Mouse (Mus musculus): Measurements from ENCODE around the gene Ltbp2. TPM values are rescaled to one million over a fixed set of nuclear protein-coding genes. Genes with fewer than 3 reads are reported as not detected.

The Ltbp2 gene
- polyA plus RNA-seq, 1 experiment from 2014 or later = 1.6 TPM

GRCm38 (mm10) chr12:84766113-84766735, 110.1 kb downstream of the Ltbp2 start:
- WGBS = 74% methylated on average over 5 of the region's 5 CpGs
- Histone ChIP-seq H3K4me3 (replicated peaks; ENCODE audit: low read length) (no peak overlapping the region), H3K4me2 (ENCODE audit: low read depth, low read length) (no peak overlapping the region), H3K4me1 (ENCODE audit: control insufficient read depth, insufficient read depth, low read length) (peaks cover 14% of the 10 kb centered on the region), H3K9me3 (replicated peaks; ENCODE audit: control insufficient read depth, low read length) (no peaks in the 10 kb centered on the region), H3K36me3 (ENCODE audit: control insufficient read depth, insufficient read depth, low read length) (peaks cover 13% of the 10 kb centered on the region; the same call in 1 of the 2 replicates), H3K27ac (ENCODE audit: low read length) (no peak overlapping the region), H3K27me3 (ENCODE audit: control insufficient read depth, insufficient read depth, low read length) (no peaks in the 10 kb centered on the region), H3K9ac (ENCODE audit: low read length) (no peak overlapping the region)
- ATAC-seq (ENCODE audit: insufficient read depth, low FRiP score) = no peak

DNA sequence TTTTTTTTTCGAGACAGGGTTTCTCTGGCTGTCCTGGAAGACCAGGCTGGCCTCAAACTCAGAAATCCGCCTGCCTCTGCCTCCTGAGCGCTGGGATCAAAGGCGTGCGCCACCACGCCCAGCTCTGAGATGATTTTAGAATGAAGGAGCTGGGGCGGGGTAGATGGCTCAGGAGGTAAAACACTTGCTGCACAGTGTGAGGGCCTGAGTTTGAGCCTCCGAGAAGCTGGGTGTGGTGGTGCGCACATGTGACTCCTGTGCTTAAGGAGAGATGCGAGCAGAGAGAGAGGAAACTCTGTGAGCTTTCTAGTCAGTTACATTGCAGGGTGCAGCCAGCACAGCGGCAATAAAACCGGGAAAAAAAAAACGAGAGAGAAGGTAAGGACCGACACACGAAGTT, 110.8 kb downstream of the Ltbp2 start:
- Histone ChIP-seq H3K27ac (ENCODE audit: low read length) (no peak overlapping the region), H3K36me3 (ENCODE audit: control insufficient read depth, insufficient read depth, low read length) (peaks cover 13% of the 10 kb centered on the region; the same call in 1 of the 2 replicates), H3K4me2 (ENCODE audit: low read depth, low read length) (no peak overlapping the region), H3K27me3 (ENCODE audit: control insufficient read depth, insufficient read depth, low read length) (no peaks in the 10 kb centered on the region), H3K4me3 (replicated peaks; ENCODE audit: low read length) (no peak overlapping the region), H3K9ac (ENCODE audit: low read length) (no peak overlapping the region), H3K9me3 (replicated peaks; ENCODE audit: control insufficient read depth, low read length) (no peaks in the 10 kb centered on the region), H3K4me1 (ENCODE audit: control insufficient read depth, insufficient read depth, low read length) (peaks cover 10% of the 10 kb centered on the region; the same call in 1 of the 2 replicates)
- ATAC-seq (ENCODE audit: insufficient read depth, low FRiP score) = no peak
- WGBS = 89% methylated on average over 15 of the region's 15 CpGs

DNA sequence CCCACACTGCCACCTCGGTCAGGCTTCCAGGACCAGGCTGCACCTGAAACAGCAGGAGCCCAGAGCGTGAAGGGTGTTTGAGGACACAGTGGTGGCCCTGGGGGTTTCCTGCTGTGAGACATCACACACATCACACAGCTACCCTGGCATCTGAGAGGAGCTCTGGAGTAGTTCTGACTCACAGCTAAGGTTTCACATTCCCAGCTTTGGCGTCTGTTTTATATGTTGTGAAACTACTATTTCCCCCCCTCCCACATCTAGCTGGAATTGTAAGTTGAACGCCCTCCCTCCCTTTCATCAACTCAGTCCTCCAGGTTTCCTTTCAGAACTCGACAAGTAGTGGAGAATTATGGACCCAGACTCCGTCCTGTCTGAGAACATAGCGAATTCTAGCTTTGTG, 111.6 kb downstream of the Ltbp2 start:
- peaks cover 13% of the 10 kb centered on the region for H3K36me3 ChIP-seq (ENCODE audit: control insufficient read depth, insufficient read depth, low read length)
- H3K9ac ChIP-seq (ENCODE audit: low read length) = no peak overlapping the region
- 0 out of 2 replicates have a peak, but pooled peaks cover 7% of the 10 kb centered on the region for H3K4me1 ChIP-seq (ENCODE audit: control insufficient read depth, insufficient read depth, low read length)
- no peaks in the 10 kb centered on the region for H3K9me3 ChIP-seq (replicated peaks; ENCODE audit: control insufficient read depth, low read length)
- ATAC-seq (ENCODE audit: insufficient read depth, low FRiP score) = no peak
- no peak overlapping the region for H3K4me3 ChIP-seq (replicated peaks; ENCODE audit: low read length)
- H3K27me3 ChIP-seq (ENCODE audit: control insufficient read depth, insufficient read depth, low read length) = no peaks in the 10 kb centered on the region
- WGBS = 81% methylated on average over 7 of the region's 7 CpGs
- no peak overlapping the region for H3K4me2 ChIP-seq (ENCODE audit: low read depth, low read length)
- H3K27ac ChIP-seq (ENCODE audit: low read length) = no peak overlapping the region

GRCm38 (mm10) chr12:84763577-84764218, 112.6 kb downstream of the Ltbp2 start:
- no peak overlapping the region for H3K27ac ChIP-seq (ENCODE audit: low read length)
- H3K27me3 ChIP-seq (ENCODE audit: control insufficient read depth, insufficient read depth, low read length) = no peaks in the 10 kb centered on the region
- 80% methylated on average over 13 of the region's 13 CpGs for WGBS
- no peaks in the 10 kb centered on the region for H3K9me3 ChIP-seq (replicated peaks; ENCODE audit: control insufficient read depth, low read length)
- no peak overlapping the region for H3K9ac ChIP-seq (ENCODE audit: low read length)
- 0 out of 2 replicates have a peak, but pooled peaks cover 7% of the 10 kb centered on the region for H3K4me1 ChIP-seq (ENCODE audit: control insufficient read depth, insufficient read depth, low read length)
- no peak overlapping the region for H3K4me3 ChIP-seq (replicated peaks; ENCODE audit: low read length)
- peaks cover 13% of the 10 kb centered on the region for H3K36me3 ChIP-seq (ENCODE audit: control insufficient read depth, insufficient read depth, low read length)
- H3K4me2 ChIP-seq (ENCODE audit: low read depth, low read length) = no peak overlapping the region
- no peak for ATAC-seq (ENCODE audit: insufficient read depth, low FRiP score)

- H3K9ac ChIP-seq (ENCODE audit: low read length) = no peak overlapping the region
- H3K36me3 ChIP-seq (ENCODE audit: control insufficient read depth, insufficient read depth, low read length) = peaks cover 13% of the 10 kb centered on the region
- H3K4me2 ChIP-seq (ENCODE audit: low read depth, low read length) = no peak overlapping the region
- no peak overlapping the region for H3K4me3 ChIP-seq (replicated peaks; ENCODE audit: low read length)
- no peak for ATAC-seq (ENCODE audit: insufficient read depth, low FRiP score)
- no peaks in the 10 kb centered on the region for H3K9me3 ChIP-seq (replicated peaks; ENCODE audit: control insufficient read depth, low read length)
- 73% methylated on average over 5 of the region's 5 CpGs for whole genome bisulfite sequencing
- H3K4me1 ChIP-seq (ENCODE audit: control insufficient read depth, insufficient read depth, low read length) = 0 out of 2 replicates have a peak, but pooled peaks cover 1% of the 10 kb centered on the region
- H3K27me3 ChIP-seq (ENCODE audit: control insufficient read depth, insufficient read depth, low read length) = no peaks in the 10 kb centered on the region
- no peak overlapping the region for H3K27ac ChIP-seq (ENCODE audit: low read length)
Measured at GRCm38 (mm10) chr12:84762532-84762931, 113.8 kb downstream of the Ltbp2 start.

DNA sequence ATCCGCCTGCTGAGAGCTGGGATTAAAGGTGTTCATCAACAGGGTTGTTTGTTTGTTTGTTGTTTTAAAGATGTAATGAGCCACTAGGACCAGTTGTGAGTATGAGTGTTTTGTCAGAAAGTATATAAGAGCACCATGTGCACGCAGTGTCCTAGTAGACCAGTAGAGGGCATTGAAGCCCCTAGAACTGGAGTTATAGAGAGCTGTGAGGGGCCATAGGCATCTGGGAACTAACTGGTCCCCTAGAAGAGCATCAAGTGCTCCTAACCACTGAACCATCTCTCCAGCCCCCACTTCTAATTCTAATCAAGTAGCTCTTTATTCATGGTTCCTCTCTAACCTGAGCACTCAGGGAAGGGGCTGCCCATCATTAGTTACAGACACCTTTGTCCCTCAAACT, 117.3 kb downstream of the Ltbp2 start:
- WGBS = 77% methylated on average over 2 of the region's 2 CpGs
- peaks cover 8% of the 10 kb centered on the region for H3K36me3 ChIP-seq (ENCODE audit: control insufficient read depth, insufficient read depth, low read length)

DNA sequence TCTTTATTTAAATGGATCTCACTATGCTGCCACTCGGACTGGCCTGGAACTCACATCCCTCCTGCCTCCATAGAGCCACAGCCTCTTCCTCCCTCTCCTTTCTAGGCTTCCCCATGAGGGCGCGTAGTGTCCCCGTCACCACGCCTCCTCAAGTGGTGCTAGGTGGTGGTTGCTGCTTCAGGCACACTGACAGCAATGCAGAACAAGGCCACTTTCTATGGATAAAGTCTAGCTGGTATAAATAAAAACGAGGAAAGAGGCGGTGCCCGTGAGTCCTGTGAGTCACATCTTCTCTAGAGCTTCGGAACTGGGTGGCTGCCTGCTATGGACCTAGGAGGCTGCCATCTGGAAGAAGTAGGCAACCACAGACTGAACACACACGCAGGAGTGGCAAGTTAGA, 120.3 kb downstream of the Ltbp2 start:
- 91% methylated on average over 10 of the region's 10 CpGs for WGBS
- no peaks in the 10 kb centered on the region for H3K27me3 ChIP-seq (ENCODE audit: control insufficient read depth, insufficient read depth, low read length)
- no peak overlapping the region for H3K27ac ChIP-seq (ENCODE audit: low read length)
- peaks cover 4% of the 10 kb centered on the region; the same call in 1 of the 2 replicates for H3K36me3 ChIP-seq (ENCODE audit: control insufficient read depth, insufficient read depth, low read length)
- no peak overlapping the region for H3K9ac ChIP-seq (ENCODE audit: low read length)
- H3K4me1 ChIP-seq (ENCODE audit: control insufficient read depth, insufficient read depth, low read length) = no peaks in the 10 kb centered on the region
- no peak for ATAC-seq (ENCODE audit: insufficient read depth, low FRiP score)
- H3K4me2 ChIP-seq (ENCODE audit: low read depth, low read length) = no peak overlapping the region
- H3K4me3 ChIP-seq (replicated peaks; ENCODE audit: low read length) = no peak overlapping the region
- no peaks in the 10 kb centered on the region for H3K9me3 ChIP-seq (replicated peaks; ENCODE audit: control insufficient read depth, low read length)

More for the DNA sequence above, 117.3 kb downstream of the Ltbp2 start:
- Histone ChIP-seq H3K27me3 (ENCODE audit: control insufficient read depth, insufficient read depth, low read length) (no peaks in the 10 kb centered on the region), H3K4me3 (replicated peaks; ENCODE audit: low read length) (no peak overlapping the region), H3K9ac (ENCODE audit: low read length) (no peak overlapping the region), H3K4me1 (ENCODE audit: control insufficient read depth, insufficient read depth, low read length) (no peaks in the 10 kb centered on the region), H3K9me3 (replicated peaks; ENCODE audit: control insufficient read depth, low read length) (no peaks in the 10 kb centered on the region), H3K4me2 (ENCODE audit: low read depth, low read length) (no peak overlapping the region), H3K27ac (ENCODE audit: low read length) (no peak overlapping the region)
- no peak for ATAC-seq (ENCODE audit: insufficient read depth, low FRiP score)

GRCm38 (mm10) chr12:84755008-84755695, 121.2 kb downstream of the Ltbp2 start:
- Histone ChIP-seq H3K9ac (ENCODE audit: low read length) (no peak overlapping the region), H3K36me3 (ENCODE audit: control insufficient read depth, insufficient read depth, low read length) (peaks cover 4% of the 10 kb centered on the region; the same call in 1 of the 2 replicates), H3K9me3 (replicated peaks; ENCODE audit: control insufficient read depth, low read length) (no peaks in the 10 kb centered on the region), H3K27me3 (ENCODE audit: control insufficient read depth, insufficient read depth, low read length) (no peaks in the 10 kb centered on the region), H3K4me1 (ENCODE audit: control insufficient read depth, insufficient read depth, low read length) (no peaks in the 10 kb centered on the region), H3K4me2 (ENCODE audit: low read depth, low read length) (no peak overlapping the region), H3K4me3 (replicated peaks; ENCODE audit: low read length) (no peak overlapping the region), H3K27ac (ENCODE audit: low read length) (no peak overlapping the region)
- no peak for ATAC-seq (ENCODE audit: insufficient read depth, low FRiP score)
- WGBS = 64% methylated on average over 16 of the region's 16 CpGs

Measured in stomach, embryonic 16.5 days (tissue).